Mouse (Mus musculus): ENCODE data around the gene Rngtt. TPM values are rescaled to one million over a fixed set of nuclear protein-coding genes. Genes with fewer than 3 reads are reported as not detected.
"Not testable (repeated sequence)": the region's sequence is repeated elsewhere in the genome, so short reads cannot be mapped to it uniquely, and the experiment has no call there.

Gene Rngtt
- total RNA-seq, 2 experiments from 2014 or later = 25.3 to 27.2 TPM

- DNase-seq (ENCODE audit: extremely low spot score in 1 of 2, low spot score in 1 of 2) = no peak
These were observed 3.0 kb upstream of the Rngtt start for GRCm38 (mm10) chr4:33307146-33307545.

DNA sequence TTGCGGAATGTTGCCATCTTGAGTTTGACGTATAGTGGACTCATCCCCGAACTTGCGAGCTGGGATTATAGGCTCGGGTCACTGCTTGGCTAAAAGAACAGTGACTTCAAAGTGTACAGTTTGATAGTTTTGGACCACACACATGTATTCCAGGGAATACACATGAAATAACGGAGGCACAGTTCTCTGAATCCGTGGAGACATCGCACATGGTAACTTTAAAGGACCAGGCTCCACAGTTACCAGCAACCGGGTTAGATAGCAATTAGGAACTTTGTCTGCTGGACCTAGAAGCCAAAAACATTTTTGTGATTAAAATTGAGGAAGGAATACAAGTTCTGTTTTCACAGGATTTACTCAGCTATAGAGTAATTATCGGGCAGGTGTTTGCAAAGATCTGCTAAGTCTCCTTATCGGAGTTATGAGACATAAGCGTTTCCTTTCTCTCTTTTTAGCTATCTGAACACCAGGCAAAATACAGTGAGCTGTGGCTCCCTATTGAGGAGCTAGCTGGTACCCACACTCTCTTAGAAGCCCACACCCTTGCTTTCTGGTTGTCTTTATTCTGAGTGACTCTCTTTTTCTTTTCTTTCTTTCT lies 828 bp downstream of the Rngtt start:
- no peak for DNase-seq (ENCODE audit: extremely low spot score in 1 of 2, low spot score in 1 of 2)

DNA sequence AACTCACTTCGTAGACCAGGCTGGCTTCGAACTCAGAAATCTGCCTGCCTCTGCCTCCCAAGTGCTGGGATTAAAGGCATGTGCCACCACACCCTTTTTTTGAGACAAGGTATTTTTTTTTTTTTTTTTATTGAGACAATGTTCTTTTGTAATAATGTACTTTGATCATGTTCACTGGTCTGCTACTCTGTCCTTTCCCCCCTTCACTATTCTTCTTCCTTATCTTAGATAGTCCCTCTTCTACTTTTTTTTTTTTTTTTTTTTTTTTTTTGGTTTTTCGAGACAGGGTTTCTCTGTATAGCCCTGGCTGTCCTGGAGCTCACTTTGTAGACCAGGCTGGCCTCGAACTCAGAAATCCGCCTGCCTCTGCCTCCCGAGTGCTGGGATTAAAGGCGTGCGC lies 4.0 kb downstream of the Rngtt start:
- not testable (repeated sequence) for DNase-seq (ENCODE audit: extremely low spot score in 1 of 2, low spot score in 1 of 2)

GRCm38 (mm10) chr4:33315840-33316239 lies 5.7 kb downstream of the Rngtt start:
- no peak for DNase-seq (ENCODE audit: extremely low spot score in 1 of 2, low spot score in 1 of 2)

GRCm38 (mm10) chr4:33331147-33331546 lies 21.0 kb downstream of the Rngtt start:
- DNase-seq (ENCODE audit: extremely low spot score in 1 of 2, low spot score in 1 of 2) = no peak

DNA sequence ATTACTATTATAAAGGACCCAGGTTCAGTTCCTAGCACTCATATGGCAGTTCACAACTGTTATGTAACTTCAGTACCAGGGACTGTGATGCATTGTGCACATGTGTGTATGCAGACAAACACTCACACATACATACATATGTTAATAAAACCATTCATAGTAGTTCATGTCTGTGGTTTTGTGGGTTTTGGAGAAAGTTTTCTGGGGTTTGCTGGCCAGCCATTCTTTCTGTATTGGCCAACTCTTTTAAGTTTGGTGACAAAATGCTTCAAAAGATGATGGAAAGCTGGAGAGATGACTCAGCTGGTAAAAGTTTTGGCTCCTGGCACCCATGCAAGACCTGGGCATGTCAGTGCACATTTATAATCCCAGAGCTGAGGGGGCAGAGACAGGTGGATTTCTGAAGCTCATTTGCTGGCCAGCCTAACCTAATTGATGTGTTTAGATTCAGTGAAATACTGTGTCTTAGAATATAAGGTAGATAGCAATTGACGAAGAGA lies 22.9 kb downstream of the Rngtt start:
- no peak for DNase-seq (ENCODE audit: extremely low spot score in 1 of 2, low spot score in 1 of 2)

DNA sequence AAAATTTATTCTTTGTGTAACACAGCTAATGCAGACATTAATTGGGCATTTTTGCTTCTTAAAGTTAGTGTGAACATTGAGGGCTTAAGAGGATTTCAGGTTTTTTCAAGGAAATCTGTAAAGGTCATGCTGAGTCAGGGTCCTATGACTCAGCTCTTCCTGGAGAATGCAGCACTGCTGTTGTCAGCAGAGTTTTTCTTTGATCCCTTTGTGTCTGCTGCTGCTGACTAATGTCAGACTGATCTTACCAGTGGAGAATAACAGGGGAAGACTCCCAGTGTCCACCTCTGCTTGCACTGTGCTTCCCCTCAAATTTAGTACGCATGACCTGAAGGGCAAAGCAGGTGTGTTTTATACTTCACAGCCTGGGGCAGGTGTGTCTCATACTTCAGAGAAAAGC lies 27.9 kb downstream of the Rngtt start:
- DNase-seq (ENCODE audit: extremely low spot score in 1 of 2, low spot score in 1 of 2) = no peak

DNA sequence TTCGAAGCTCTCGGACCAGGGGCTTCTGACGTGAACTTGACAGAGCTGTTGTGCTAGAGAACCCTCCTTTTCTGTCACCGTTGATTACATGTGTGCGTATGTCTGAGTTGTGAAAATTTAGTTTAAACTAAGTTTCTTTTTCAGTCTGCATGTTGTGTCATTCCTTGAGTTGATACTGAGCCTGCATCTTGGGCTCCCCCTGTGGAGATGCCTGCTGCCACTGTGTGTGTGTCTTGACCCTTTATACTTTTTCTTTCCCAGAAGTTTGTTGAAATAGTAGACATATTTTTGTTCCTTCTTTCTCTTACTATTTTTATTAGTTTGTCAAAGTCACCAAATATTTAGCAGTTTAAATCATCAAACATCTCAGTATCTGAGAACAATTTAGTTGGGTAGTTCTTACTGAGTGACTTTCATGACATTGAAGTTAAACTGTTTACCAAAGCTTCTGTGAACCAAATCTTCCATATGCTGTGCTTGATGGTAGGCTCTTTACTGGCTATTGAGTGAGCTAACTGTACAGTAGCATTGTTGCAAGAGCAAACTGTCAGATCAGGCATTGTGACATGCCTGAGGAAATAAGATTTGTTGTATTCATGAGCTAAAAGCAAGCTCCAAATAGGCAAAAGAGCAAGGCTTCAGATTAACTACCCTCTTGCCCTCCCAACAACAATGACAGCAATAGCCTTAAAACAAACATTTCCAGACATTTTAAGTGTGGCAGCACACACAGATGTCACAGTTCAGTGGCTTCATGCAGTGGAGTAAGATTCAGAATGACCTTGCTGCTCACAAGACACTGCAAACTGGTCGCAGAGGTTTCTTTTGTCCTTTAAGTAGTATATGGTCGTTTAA lies 33.0 kb downstream of the Rngtt start:
- DNase-seq (ENCODE audit: extremely low spot score in 1 of 2, low spot score in 1 of 2) = no peak

GRCm38 (mm10) chr4:33343732-33344057 lies 33.6 kb downstream of the Rngtt start:
- DNase-seq (ENCODE audit: extremely low spot score in 1 of 2, low spot score in 1 of 2) = no peak

GRCm38 (mm10) chr4:33363451-33363850 lies 53.3 kb downstream of the Rngtt start:
- DNase-seq (ENCODE audit: extremely low spot score in 1 of 2, low spot score in 1 of 2) = no peak

- DNase-seq (ENCODE audit: extremely low spot score in 1 of 2, low spot score in 1 of 2) = no peak
These were observed 64.8 kb downstream of the Rngtt start for GRCm38 (mm10) chr4:33374916-33375315.

DNA sequence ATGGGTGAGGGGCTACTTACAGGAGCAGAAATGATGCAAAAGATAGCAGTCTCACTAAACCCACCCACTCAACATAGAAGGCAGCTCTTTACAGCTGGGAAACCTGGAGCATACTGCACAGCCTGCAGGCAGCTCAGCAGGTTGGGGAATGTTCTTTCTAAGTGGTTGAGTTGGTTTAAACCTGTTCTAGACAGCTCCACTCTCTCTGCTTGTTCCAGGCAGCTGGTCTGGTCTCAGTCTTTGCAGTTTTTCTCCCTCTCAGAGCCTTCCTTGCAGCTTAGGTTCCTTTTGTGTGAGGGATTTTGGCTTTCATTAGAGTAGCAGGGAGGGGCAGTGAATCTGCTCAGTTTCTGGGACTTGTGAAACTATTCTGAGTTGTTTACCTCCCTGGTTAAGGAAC lies 67.5 kb downstream of the Rngtt start:
- no peak for DNase-seq (ENCODE audit: extremely low spot score in 1 of 2, low spot score in 1 of 2)

DNA sequence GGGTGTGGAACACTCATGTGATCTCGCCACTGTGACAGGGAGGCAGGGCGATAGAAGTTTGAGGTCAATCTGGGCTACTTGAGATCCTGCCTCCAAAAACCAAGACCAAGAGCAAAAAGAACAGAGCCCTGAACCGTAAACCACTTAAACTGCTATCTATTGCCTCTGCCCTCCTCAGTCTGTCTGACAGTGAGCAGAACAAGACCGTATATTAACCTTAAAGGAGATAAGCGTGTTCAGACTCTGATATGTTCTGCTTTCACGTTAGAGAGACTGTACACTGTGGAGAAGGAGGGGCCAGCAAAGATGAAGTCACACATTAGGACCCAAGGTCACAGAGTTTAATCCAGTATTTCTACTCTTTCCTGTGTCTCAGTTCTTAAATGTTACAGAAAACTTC lies 68.8 kb downstream of the Rngtt start:
- DNase-seq (ENCODE audit: extremely low spot score in 1 of 2, low spot score in 1 of 2) = no peak

GRCm38 (mm10) chr4:33388899-33389298 lies 78.8 kb downstream of the Rngtt start:
- no peak for DNase-seq (ENCODE audit: extremely low spot score in 1 of 2, low spot score in 1 of 2)

DNA sequence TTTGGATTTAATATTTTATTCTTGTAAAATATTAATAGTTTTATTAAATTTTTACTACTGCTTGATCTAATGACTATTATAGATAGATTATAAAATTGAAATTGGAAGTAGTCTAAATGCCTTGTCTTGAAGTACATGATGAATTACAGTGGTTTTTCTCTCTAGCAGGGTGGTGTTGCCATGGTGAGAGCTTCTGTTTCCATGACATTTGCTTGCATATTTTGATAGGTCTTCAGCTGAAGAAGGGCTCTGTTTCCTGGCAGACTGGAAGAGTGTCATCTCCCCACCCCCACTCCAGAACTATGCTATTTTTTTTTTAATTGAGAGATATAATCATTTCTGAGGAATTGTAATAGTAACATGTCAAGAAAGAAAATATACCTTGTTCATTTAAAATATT lies 80.5 kb downstream of the Rngtt start:
- no peak for DNase-seq (ENCODE audit: extremely low spot score in 1 of 2, low spot score in 1 of 2)

DNA sequence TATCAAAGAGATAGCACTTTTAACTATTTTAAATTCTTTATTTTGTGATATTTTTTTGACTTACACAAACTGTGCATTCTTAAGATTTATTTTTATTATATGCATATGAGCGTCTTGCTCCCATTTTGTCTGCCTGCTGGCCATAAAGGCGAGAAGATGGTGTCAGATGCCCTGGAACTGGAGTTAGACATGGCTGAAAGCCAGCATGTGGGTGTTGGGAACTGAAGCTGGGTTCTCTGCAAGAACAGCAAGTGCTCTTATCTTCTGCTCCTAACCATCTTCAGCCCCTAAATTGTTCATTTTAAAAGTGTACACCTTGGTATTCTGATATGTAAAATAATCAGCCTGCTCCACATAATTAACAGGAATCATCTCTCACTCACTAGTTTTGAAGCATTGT lies 83.3 kb downstream of the Rngtt start:
- no peak for DNase-seq (ENCODE audit: extremely low spot score in 1 of 2, low spot score in 1 of 2)

GRCm38 (mm10) chr4:33396222-33397176 lies 86.4 kb downstream of the Rngtt start:
- DNase-seq (ENCODE audit: extremely low spot score in 1 of 2, low spot score in 1 of 2) = peak; percentile 70 to 94

- DNase-seq (ENCODE audit: extremely low spot score in 1 of 2, low spot score in 1 of 2) = no peak
These were observed 95.7 kb downstream of the Rngtt start for GRCm38 (mm10) chr4:33405723-33406293.

- no peak for DNase-seq (ENCODE audit: extremely low spot score in 1 of 2, low spot score in 1 of 2)
These were observed 103.7 kb downstream of the Rngtt start for GRCm38 (mm10) chr4:33413791-33414190.

DNA sequence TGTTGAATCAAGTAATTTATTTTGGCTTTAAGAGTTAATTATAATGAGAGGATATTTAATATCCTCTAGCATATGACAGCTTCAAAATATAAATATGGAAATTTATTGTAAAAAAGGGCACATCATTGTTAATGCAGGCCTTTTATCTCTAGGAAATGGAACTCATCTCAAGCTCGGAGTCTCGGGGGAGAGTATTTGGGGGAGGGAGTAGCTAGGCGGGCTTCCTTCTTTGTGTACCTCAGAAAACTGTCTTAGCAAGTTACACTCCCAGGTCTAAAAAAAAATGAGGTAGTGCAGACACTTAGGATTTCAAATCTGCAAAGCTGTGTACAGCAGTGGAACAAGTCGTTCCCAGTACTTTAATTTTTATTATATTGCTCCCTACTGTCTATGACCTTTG lies 104.7 kb downstream of the Rngtt start:
- DNase-seq (ENCODE audit: extremely low spot score in 1 of 2, low spot score in 1 of 2) = no peak

DNA sequence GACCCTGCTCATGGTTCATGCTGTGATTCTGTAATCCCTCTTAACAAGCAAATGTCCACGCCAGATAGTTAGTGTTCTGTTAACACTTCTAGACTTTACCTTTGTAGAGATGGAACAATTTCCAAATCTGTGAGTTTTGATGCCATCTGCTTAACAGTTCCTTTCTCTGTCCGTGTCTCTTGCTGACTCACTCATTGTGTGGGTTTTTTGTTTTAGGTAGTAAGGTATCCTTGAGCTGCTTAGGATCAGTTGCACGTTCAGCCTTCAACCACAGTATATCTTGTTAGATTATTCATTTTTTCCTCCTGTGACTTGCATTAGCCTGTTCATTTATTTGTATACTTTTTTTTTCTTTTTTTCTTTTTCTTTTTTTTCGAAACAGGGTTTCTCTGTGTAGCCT lies 107.3 kb downstream of the Rngtt start:
- DNase-seq (ENCODE audit: extremely low spot score in 1 of 2, low spot score in 1 of 2) = no peak

Data from layer of hippocampus, postnatal 25 days (tissue).